Mouse (Mus musculus) cerebellum, adult 2 months (tissue): Measurements from ENCODE around the gene Gadd45a.

Source experiments
- CTCF ChIP-seq: fragments of 200-500 bp; IDR thresholded peaks from 2 replicates; pipeline ENCODE4 v1.5.1; 2011; ENCODE audit warnings: low read depth, mild to moderate bottlenecking, control low read depth, low read length, moderate library complexity, borderline replicate concordance; ENCODE audit not compliant: insufficient read depth
- POLR2A ChIP-seq: fragments of 200-500 bp; IDR thresholded peaks from 2 replicates; pipeline ENCODE4 v1.6.1; 2011; ENCODE audit warnings: low read length, control low read depth, borderline replicate concordance; ENCODE audit not compliant: insufficient read depth

DNA sequence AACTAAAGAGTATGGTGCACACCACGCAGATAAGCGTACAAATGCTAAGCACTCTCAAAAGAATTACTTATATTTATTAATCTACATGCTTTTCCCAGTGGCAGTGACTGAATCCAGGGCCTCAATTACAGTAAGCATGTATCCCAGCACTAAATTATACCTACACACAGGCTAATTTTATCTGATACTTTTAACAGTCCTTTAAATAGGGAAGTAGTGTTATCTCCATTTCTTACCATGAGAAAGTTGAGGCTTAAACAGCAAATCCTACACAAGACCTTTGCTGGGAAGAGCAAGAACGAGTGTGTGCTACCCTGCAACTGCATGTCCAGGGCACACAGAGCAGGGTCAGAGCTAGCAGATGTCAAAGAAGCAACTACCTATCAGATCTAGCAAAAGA lies 27.4 kb downstream of the Gadd45a start:
- no peak for TF ChIP-seq CTCF
- TF ChIP-seq POLR2A, result no peak
